Mouse (Mus musculus) stomach, embryonic 16.5 days (tissue): Measurements from ENCODE around the gene Gm10490. TPM values are rescaled to one million over a fixed set of nuclear protein-coding genes. Genes with fewer than 3 reads are reported as not detected.
A peak's percentile ranks its signal among the peaks of the same experiment; 100 is the strongest.
"Not testable (repeated sequence)": the region's sequence is repeated elsewhere in the genome, so short reads cannot be mapped to it uniquely, and the experiment has no call there.

Experiments
- ATAC-seq: fragments of 200-750 bp; cut with Nextera tagmentation; 2 replicates; pipeline ENCODE4 v1.8.0; 2017; ENCODE audit warnings: moderate number of reproducible peaks, moderate TSS enrichment; ENCODE audit not compliant: insufficient read depth, low FRiP score
- H3K27ac ChIP-seq: fragments of 300-500 bp; sonication (generic); 2 replicates; pipeline ENCODE4 v1.5.1; 2014; ENCODE audit warnings: low read length
- H3K27me3 ChIP-seq: fragments of 300-500 bp; sonication (generic); 2 replicates; pipeline ENCODE4 v1.6.1; 2014; ENCODE audit warnings: low read length, control low read depth, mixed read lengths; ENCODE audit not compliant: control insufficient read depth, insufficient read depth
- H3K36me3 ChIP-seq: fragments of 300-500 bp; sonication (generic); 2 replicates; pipeline ENCODE4 v1.6.1; 2014; ENCODE audit warnings: low read length; ENCODE audit not compliant: control insufficient read depth, insufficient read depth
- H3K4me1 ChIP-seq: fragments of 300-500 bp; sonication (generic); 2 replicates; pipeline ENCODE4 v1.6.1; 2014; ENCODE audit warnings: low read length, control low read depth, mixed read lengths; ENCODE audit not compliant: control insufficient read depth, insufficient read depth
- H3K4me2 ChIP-seq: fragments of 300-500 bp; sonication (generic); 2 replicates; pipeline ENCODE4 v1.6.1; 2014; ENCODE audit warnings: low read depth, low read length, mixed read lengths
- H3K4me3 ChIP-seq: fragments of 300-500 bp; sonication (generic); replicated peaks from 2 replicates; pipeline ENCODE4 v1.5.1; 2014; ENCODE audit warnings: mild to moderate bottlenecking, low read length
- H3K9ac ChIP-seq: fragments of 300-500 bp; sonication (generic); 2 replicates; pipeline ENCODE4 v1.6.1; 2014; ENCODE audit warnings: low read length
- H3K9me3 ChIP-seq: fragments of 300-500 bp; sonication (generic); replicated peaks from 2 replicates; pipeline ENCODE4 v1.6.1; 2016; ENCODE audit warnings: low read length, control low read depth; ENCODE audit not compliant: control insufficient read depth
- WGBS: fragments of 180-500 bp; shearing (Covaris S2); extraction: QIAGEN DNeasy Blood & Tissue Kit; methylation state at CpG from one replicate; pipeline ENCODE4 v1.1.7; 2014; 5-methylcytosine and 5-hydroxymethylcytosine counted together
- polyA plus RNA-seq: library from polyadenylated mRNA; unstranded; fragments of >200 nt; fragmentation: Nextera tagmentation; extraction: Ambion mirVana; gene quantifications from 2 replicates; pipeline ENCODE4 v1.2.1, GENCODE M21; 2015

Gm10490 gene
- polyA plus RNA-seq, 1 experiment from 2014 or later: not detected

- not testable (repeated sequence) for H3K27ac ChIP-seq, H3K27me3 ChIP-seq, H3K4me1 ChIP-seq, H3K9me3 ChIP-seq, ATAC-seq, H3K36me3 ChIP-seq, H3K4me3 ChIP-seq, H3K9ac ChIP-seq, H3K4me2 ChIP-seq
- 17% methylated on average over 3 of the region's 3 CpGs for WGBS
These were observed 6.3 kb downstream of the Gm10490 start for GRCm38 (mm10) chrX:7915669-7916068.

- H3K4me2 ChIP-seq, H3K9ac ChIP-seq, H3K4me1 ChIP-seq, H3K4me3 ChIP-seq, H3K36me3 ChIP-seq, ATAC-seq, H3K9me3 ChIP-seq, H3K27ac ChIP-seq: not testable (repeated sequence)
- WGBS: 71% methylated on average over 6 of the region's 6 CpGs
- peaks cover 18% of the 10 kb centered on the region for H3K27me3 ChIP-seq
These were observed 8.6 kb downstream of the Gm10490 start for GRCm38 (mm10) chrX:7917960-7918359.

GRCm38 (mm10) chrX:7919601-7920383 lies 10.4 kb downstream of the Gm10490 start, which contains the start of gene Pcsk1n:
Gene Pcsk1n, plus strand, starts transcription at chrX:7919822.
- Histone ChIP-seq H3K4me3 (0 out of 2 replicates have a peak within 1 kb of the TSS, but pooled peaks have one; percentile 11), H3K27me3 (peaks cover 31% of the 10 kb centered on the region), H3K9me3 (no peaks in the 10 kb centered on the region), H3K27ac (no peak within 1 kb of the TSS), H3K9ac (no peak within 1 kb of the TSS), H3K36me3 (no peaks in the 10 kb centered on the region), H3K4me1 (no peaks in the 10 kb centered on the region), H3K4me2 (0 out of 2 replicates have a peak within 1 kb of the TSS, but pooled peaks have one; percentile 21)
- WGBS: 13% methylated on average over 40 of the region's 40 CpGs
- no peak for ATAC-seq

- Histone ChIP-seq H3K4me2 (peak overlapping the region; percentile 45), H3K4me3 (peak overlapping the region; percentile 29), H3K9me3 (no peaks in the 10 kb centered on the region), H3K4me1 (no peaks in the 10 kb centered on the region), H3K9ac (no peak overlapping the region), H3K27me3 (peaks cover 43% of the 10 kb centered on the region), H3K27ac (no peak overlapping the region), H3K36me3 (no peaks in the 10 kb centered on the region)
- ATAC-seq: no peak
- 10% methylated on average over 47 of the region's 48 CpGs for WGBS
These were observed 12.7 kb downstream of the Gm10490 start for GRCm38 (mm10) chrX:7922032-7922431.

GRCm38 (mm10) chrX:7926266-7926665 lies 16.9 kb downstream of the Gm10490 start:
- H3K9ac ChIP-seq: no peak overlapping the region
- H3K36me3 ChIP-seq: no peaks in the 10 kb centered on the region
- WGBS: 70% methylated on average over 6 of the region's 6 CpGs
- no peak overlapping the region for H3K4me2 ChIP-seq
- H3K9me3 ChIP-seq: no peaks in the 10 kb centered on the region; the same call in 1 of the 2 replicates
- no peak overlapping the region for H3K27ac ChIP-seq
- H3K4me3 ChIP-seq: no peak overlapping the region
- no peaks in the 10 kb centered on the region for H3K4me1 ChIP-seq
- H3K27me3 ChIP-seq: peaks cover 42% of the 10 kb centered on the region
- no peak for ATAC-seq

GRCm38 (mm10) chrX:7927116-7927515 lies 17.8 kb downstream of the Gm10490 start:
- Histone ChIP-seq H3K9me3 (no peaks in the 10 kb centered on the region; the same call in 1 of the 2 replicates), H3K4me2 (no peak overlapping the region), H3K4me3 (no peak overlapping the region), H3K4me1 (no peaks in the 10 kb centered on the region), H3K9ac (no peak overlapping the region), H3K36me3 (no peaks in the 10 kb centered on the region), H3K27me3 (peaks cover 37% of the 10 kb centered on the region), H3K27ac (no peak overlapping the region)
- no peak for ATAC-seq
- WGBS: 25% methylated on average over 10 of the region's 10 CpGs

- H3K9ac ChIP-seq: no peak within 1 kb of the TSS
- no peak within 1 kb of the TSS for H3K4me2 ChIP-seq
- no peaks in the 10 kb centered on the region for H3K4me1 ChIP-seq
- H3K4me3 ChIP-seq: no peak within 1 kb of the TSS
- 14% methylated on average over 19 of the region's 19 CpGs for WGBS
- no peak for ATAC-seq
- H3K27me3 ChIP-seq: peaks cover 26% of the 10 kb centered on the region
- no peak within 1 kb of the TSS for H3K27ac ChIP-seq
- no peaks in the 10 kb centered on the region; the same call in 1 of the 2 replicates for H3K9me3 ChIP-seq
- no peaks in the 10 kb centered on the region for H3K36me3 ChIP-seq
These were observed 19.0 kb downstream of the Gm10490 start, which contains the start of gene Eras for GRCm38 (mm10) chrX:7928270-7928790. Gene Eras, minus strand, starts transcription at chrX:7928607.

- no peak overlapping the region for H3K9ac ChIP-seq
These were observed 27.5 kb downstream of the Gm10490 start for GRCm38 (mm10) chrX:7936874-7937273.

GRCm38 (mm10) chrX:7937667-7938066 lies 28.3 kb downstream of the Gm10490 start:
- H3K36me3 ChIP-seq: no peaks in the 10 kb centered on the region

More at GRCm38 (mm10) chrX:7936874-7937273, 27.5 kb downstream of the Gm10490 start:
- ATAC-seq: no peak
- H3K4me2 ChIP-seq: no peak overlapping the region
- H3K4me1 ChIP-seq: no peaks in the 10 kb centered on the region
- H3K36me3 ChIP-seq: no peaks in the 10 kb centered on the region
- H3K4me3 ChIP-seq: no peak overlapping the region
- no peaks in the 10 kb centered on the region for H3K9me3 ChIP-seq
- H3K27me3 ChIP-seq: no peaks in the 10 kb centered on the region
- WGBS: 44% methylated on average over 11 of the region's 11 CpGs
- no peak overlapping the region for H3K27ac ChIP-seq

More at GRCm38 (mm10) chrX:7937667-7938066, 28.3 kb downstream of the Gm10490 start:
- no peak overlapping the region for H3K27ac ChIP-seq
- WGBS: 93% methylated on average over 6 of the region's 6 CpGs
- H3K27me3 ChIP-seq: no peaks in the 10 kb centered on the region
- no peak overlapping the region for H3K9ac ChIP-seq
- no peak overlapping the region for H3K4me2 ChIP-seq
- ATAC-seq: no peak
- no peak overlapping the region for H3K4me3 ChIP-seq
- no peaks in the 10 kb centered on the region for H3K9me3 ChIP-seq
- no peaks in the 10 kb centered on the region for H3K4me1 ChIP-seq
